Mouse (Mus musculus): Measurements from ENCODE around the gene Il1b.

GRCm38 (mm10) chr2:129324216-129324615 is 46.7 kb downstream of the Il1b start:
- TF ChIP-seq CTCF (IDR thresholded peaks at IDR 0.05; ENCODE audit: low read depth): no peak
- no peak for TF ChIP-seq EP300 (optimal IDR thresholded peaks at IDR 0.05)

Data from stomach, postnatal 0 days (tissue).